Mouse (Mus musculus) liver, embryonic 15.5 days (tissue): ENCODE data around the gene Gad1. TPM values are rescaled to one million over a fixed set of nuclear protein-coding genes. Genes with fewer than 3 reads are reported as not detected.

Experiments
- ATAC-seq: fragments of 200-750 bp; cut with Nextera tagmentation; 2 replicates; pipeline ENCODE4 v1.8.0; 2017; ENCODE audit warnings: moderate number of reproducible peaks, mild to moderate bottlenecking, moderate library complexity; ENCODE audit not compliant: insufficient read depth
- H3K27ac ChIP-seq: fragments of 300-500 bp; sonication (generic); replicated peaks from 2 replicates; pipeline ENCODE4 v1.5.1; 2015; ENCODE audit warnings: mild to moderate bottlenecking, inconsistent platforms
- H3K27me3 ChIP-seq: fragments of 300-500 bp; sonication (generic); 2 replicates; pipeline ENCODE4 v1.6.1; 2015; ENCODE audit warnings: mild to moderate bottlenecking, inconsistent platforms
- H3K36me3 ChIP-seq: fragments of 300-500 bp; sonication (generic); replicated peaks from 2 replicates; pipeline ENCODE4 v1.6.1; 2015; ENCODE audit warnings: moderate library complexity, mild to moderate bottlenecking, inconsistent platforms
- H3K4me1 ChIP-seq: fragments of 300-500 bp; sonication (generic); replicated peaks from 2 replicates; pipeline ENCODE4 v1.6.1; 2015; ENCODE audit warnings: inconsistent platforms
- H3K4me2 ChIP-seq: fragments of 300-500 bp; sonication (generic); 2 replicates; pipeline ENCODE4 v1.6.1; 2015; ENCODE audit warnings: moderate library complexity, mild to moderate bottlenecking, inconsistent platforms
- H3K4me3 ChIP-seq: fragments of 300-500 bp; sonication (generic); replicated peaks from 2 replicates; pipeline ENCODE4 v1.5.1; 2015; ENCODE audit warnings: mild to moderate bottlenecking, inconsistent platforms
- H3K9ac ChIP-seq: fragments of 300-500 bp; sonication (generic); 2 replicates; pipeline ENCODE4 v1.6.1; 2015; ENCODE audit warnings: moderate library complexity, mild to moderate bottlenecking, inconsistent platforms
- H3K9me3 ChIP-seq: fragments of 300-500 bp; sonication (generic); replicated peaks from 2 replicates; pipeline ENCODE4 v1.6.1; 2016; ENCODE audit warnings: inconsistent platforms
- WGBS: fragments of 180-500 bp; shearing (Covaris S2); methylation state at CpG from one replicate; pipeline ENCODE4 v1.1.7; 2015; ENCODE audit warnings: mixed read lengths; ENCODE audit not compliant: insufficient replicate concordance; 5-methylcytosine and 5-hydroxymethylcytosine counted together
- polyA plus RNA-seq: library from polyadenylated mRNA; unstranded; fragments of >200 nt; fragmentation: Nextera tagmentation; extraction: Ambion mirVana; gene quantifications from 2 replicates; pipeline ENCODE4 v1.2.1, GENCODE M21; 2015

Gad1 gene
- polyA plus RNA-seq, 1 experiment from 2014 or later, result 0.08 TPM

DNA sequence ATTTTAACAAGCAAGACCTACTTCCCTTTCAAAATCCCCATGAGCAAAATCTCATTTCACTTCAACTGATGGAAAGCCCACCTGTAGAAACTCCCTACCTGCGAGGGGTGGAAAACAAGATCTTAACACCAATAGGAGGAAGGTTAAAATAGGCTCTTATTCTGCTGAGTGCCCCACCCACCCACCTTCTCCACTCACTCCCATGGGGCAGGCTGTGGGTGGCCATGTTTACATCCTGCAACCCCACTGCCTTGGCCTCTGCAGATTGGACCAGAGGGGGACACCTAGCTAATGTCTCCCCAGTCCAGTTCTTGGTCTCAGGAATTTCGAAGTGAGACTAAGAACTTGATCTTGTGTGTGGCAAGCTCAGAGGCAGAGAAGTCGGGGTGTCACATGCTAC lies 77.0 kb downstream of the Gad1 start:
- no peak for ATAC-seq

DNA sequence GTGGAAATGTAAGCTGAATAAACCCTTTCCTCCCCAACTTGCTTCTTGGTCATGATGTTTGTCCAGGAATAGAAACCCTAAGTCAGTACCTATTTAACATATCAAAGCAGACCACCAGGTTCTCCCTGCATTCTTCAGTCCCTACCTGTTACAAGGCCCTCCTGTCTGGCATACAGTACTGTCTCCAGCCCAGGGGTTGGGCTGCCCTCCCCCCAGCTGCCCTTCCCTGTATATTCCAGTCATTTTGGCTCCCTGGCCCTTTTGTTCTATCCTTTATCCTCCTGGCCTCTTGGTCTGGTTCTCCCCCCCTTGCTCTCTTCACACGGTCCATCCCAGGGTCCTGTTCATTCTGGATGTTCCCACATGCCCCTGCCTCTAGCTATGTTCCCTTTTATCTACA lies 78.4 kb downstream of the Gad1 start:
- H3K4me3 ChIP-seq, result no peak overlapping the region
- H3K27me3 ChIP-seq, result no peaks in the 10 kb centered on the region
- no peak overlapping the region for H3K4me2 ChIP-seq
- H3K36me3 ChIP-seq, result no peaks in the 10 kb centered on the region
- no peaks in the 10 kb centered on the region for H3K9me3 ChIP-seq
- H3K27ac ChIP-seq, result no peak overlapping the region
- H3K4me1 ChIP-seq, result no peaks in the 10 kb centered on the region
- H3K9ac ChIP-seq, result no peak overlapping the region
- ATAC-seq, result no peak
- WGBS, result 63% methylated on average over 1 of the region's 1 CpGs

More for the DNA sequence above, 77.0 kb downstream of the Gad1 start:
- Histone ChIP-seq H3K4me2 (no peak overlapping the region), H3K36me3 (no peaks in the 10 kb centered on the region), H3K4me3 (no peak overlapping the region), H3K9me3 (no peaks in the 10 kb centered on the region), H3K9ac (no peak overlapping the region), H3K27me3 (no peaks in the 10 kb centered on the region), H3K27ac (no peak overlapping the region), H3K4me1 (no peaks in the 10 kb centered on the region)
- 40% methylated on average over 3 of the region's 3 CpGs for WGBS

DNA sequence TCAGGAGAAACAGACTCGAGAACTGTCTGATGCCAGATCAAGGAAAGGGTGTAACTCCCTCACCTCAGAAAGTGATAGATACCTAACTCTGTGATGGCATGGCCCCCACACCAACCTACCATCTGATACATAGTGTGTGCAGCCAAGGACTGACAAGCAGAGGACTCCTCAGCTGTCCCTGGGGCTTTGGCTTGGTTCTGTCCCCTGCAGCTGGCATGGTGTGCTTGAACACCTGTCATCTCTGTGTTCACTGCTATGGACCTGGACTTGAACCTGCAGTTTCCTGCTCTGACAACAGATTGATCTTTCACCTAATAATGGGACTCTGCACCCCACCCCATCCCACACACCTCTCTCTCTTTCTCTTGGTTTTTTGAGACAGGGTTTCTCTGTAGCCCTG lies 79.5 kb downstream of the Gad1 start:
- Histone ChIP-seq H3K9ac (no peak overlapping the region), H3K9me3 (no peaks in the 10 kb centered on the region), H3K4me1 (no peaks in the 10 kb centered on the region), H3K36me3 (no peaks in the 10 kb centered on the region), H3K27me3 (no peaks in the 10 kb centered on the region), H3K4me2 (no peak overlapping the region), H3K4me3 (no peak overlapping the region), H3K27ac (no peak overlapping the region)
- no peak for ATAC-seq
- 63% methylated on average over 1 of the region's 1 CpGs for WGBS

DNA sequence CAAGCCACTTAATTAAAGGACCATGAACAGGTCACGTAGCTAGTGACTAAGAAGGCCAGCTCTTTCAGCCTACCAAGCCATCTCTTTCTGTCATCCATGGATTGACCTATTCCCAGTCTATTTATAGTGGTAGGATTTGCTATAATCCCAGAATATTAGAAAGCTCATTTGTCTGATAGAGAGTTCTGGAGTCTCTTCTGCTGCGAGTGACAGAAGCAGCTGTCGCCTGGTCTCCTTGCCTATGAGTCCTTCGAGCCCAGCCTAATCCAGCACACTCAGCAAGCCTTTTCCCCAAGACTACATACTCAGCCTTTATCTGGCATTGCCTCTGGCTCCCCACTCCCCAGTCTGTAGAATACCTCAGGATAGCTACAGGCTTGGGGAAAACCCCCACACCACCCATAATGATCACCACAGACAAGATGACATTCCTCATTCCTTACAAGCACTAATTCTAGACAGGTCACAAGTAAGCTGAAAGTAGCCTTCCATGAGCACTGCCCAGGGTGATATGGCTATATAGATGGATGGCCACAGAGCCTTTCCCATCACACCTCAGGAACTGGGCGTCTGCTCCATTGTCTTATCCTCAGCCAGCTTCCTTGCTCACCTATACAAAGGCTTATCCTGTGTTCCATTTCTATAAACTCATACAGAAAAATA lies 81.3 kb downstream of the Gad1 start:
- H3K9ac ChIP-seq, result no peak overlapping the region
- no peaks in the 10 kb centered on the region for H3K4me1 ChIP-seq
- no peak for ATAC-seq
- WGBS, result 66% methylated on average over 5 of the region's 5 CpGs
- no peak overlapping the region for H3K27ac ChIP-seq
- H3K4me2 ChIP-seq, result no peak overlapping the region
- H3K27me3 ChIP-seq, result no peaks in the 10 kb centered on the region
- H3K4me3 ChIP-seq, result no peak overlapping the region
- H3K36me3 ChIP-seq, result no peaks in the 10 kb centered on the region
- H3K9me3 ChIP-seq, result no peaks in the 10 kb centered on the region

DNA sequence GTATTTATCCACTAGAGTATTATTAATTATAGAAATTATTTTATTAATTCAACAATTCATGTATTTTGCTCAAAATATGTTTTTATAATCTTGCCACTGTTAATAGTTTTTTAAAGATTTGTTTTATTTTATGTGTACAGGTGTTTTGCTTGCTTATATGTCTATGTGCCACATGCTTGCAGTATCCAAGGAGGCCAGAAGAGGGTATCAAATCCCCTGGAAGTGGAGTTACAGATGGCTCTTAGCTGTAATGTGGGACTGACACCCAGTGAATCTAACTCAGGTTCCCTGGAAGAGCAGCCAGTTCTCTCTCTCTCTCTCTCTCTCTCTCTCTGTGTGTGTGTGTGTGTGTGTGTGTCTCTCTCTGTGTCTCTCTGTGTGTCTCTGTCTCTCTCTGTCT lies 88.1 kb downstream of the Gad1 start:
- H3K4me1 ChIP-seq, result no peaks in the 10 kb centered on the region
- no peak overlapping the region for H3K4me3 ChIP-seq
- ATAC-seq, result no peak
- H3K27me3 ChIP-seq, result no peaks in the 10 kb centered on the region
- H3K9me3 ChIP-seq, result no peaks in the 10 kb centered on the region
- H3K36me3 ChIP-seq, result no peaks in the 10 kb centered on the region
- no peak overlapping the region for H3K9ac ChIP-seq
- H3K27ac ChIP-seq, result no peak overlapping the region
- H3K4me2 ChIP-seq, result no peak overlapping the region

DNA sequence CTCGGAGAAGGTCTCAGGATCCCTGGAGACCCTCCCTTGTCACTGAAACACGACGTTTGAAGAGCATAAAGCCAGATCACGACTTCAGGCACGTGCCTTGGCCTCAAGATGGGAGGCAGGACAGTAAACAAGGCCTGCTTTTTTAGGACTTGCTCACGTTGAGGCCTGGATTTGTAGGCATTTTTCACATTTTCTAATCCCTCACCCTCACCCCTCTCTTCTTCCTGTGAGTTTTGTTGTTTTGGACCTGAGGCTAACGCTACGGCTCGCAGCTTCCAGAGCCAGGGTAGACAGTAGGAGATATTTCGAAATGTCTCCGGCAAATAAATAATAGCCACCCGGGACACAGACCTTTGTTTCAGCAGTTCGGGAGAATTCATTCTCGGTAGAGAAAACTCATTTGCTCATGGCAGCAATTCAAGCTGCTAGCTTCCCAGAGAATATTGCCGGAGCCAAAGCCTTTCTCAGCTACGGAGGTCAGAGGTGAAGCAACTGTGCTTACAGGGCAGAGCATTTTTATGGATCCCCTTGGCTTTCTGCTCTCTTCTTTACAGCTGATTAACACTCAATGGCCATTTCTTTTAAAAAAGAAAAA lies 90.2 kb downstream of the Gad1 start:
- Histone ChIP-seq H3K9me3 (no peaks in the 10 kb centered on the region), H3K9ac (no peak overlapping the region), H3K4me3 (no peak overlapping the region), H3K27me3 (no peaks in the 10 kb centered on the region), H3K4me2 (no peak overlapping the region), H3K27ac (no peak overlapping the region), H3K36me3 (no peaks in the 10 kb centered on the region), H3K4me1 (no peaks in the 10 kb centered on the region)
- no peak for ATAC-seq
- 64% methylated on average over 16 of the region's 16 CpGs for WGBS

DNA sequence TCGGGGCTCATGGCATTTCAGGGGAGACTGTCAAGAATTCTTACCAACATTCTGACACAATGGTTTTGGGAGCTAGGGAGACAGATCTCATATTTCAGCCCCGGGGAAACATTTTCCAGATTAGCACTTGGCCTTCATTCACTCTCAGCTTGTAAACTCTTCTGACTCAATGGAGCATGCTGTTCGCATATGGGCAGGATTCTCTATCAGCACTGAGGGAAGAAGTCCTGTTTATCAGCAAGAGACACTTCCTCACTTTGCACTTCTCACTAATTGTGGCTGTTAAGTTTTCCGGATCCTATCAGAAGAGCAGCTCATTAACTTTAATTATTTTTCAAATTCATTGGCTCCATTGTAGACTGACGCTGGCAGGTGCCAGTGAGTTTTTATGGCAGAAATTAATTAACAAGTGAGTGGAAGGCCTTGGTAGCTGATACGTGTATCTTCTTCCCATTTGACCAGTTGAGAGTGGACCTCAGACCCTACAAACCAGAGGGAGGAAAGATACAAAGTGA lies 92.5 kb downstream of the Gad1 start:
- Histone ChIP-seq H3K4me2 (no peak overlapping the region), H3K9me3 (no peaks in the 10 kb centered on the region), H3K4me3 (no peak overlapping the region), H3K36me3 (no peaks in the 10 kb centered on the region), H3K27me3 (no peaks in the 10 kb centered on the region), H3K9ac (no peak overlapping the region), H3K4me1 (no peaks in the 10 kb centered on the region), H3K27ac (no peak overlapping the region)
- WGBS, result 49% methylated on average over 6 of the region's 6 CpGs
- no peak for ATAC-seq

DNA sequence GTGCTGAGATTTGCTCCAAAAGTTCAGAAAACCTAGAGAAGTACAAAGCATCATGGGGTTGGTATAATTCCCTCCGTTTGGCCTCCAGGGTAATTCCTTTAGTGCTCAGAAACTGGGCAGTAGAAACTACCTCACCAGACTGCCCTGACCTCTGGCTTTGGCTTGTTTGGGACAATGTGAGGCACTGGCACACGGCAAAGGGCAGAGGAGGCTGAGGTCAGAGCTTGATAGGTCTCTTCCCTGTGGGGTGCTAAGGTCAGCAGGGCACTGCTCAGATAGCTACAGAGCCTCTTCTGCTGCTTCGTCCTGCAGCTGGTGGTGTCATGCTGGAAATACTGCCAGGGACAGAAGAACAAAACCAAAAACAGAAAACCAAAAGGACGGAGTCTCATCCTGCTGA lies 94.8 kb downstream of the Gad1 start:
- H3K36me3 ChIP-seq, result no peaks in the 10 kb centered on the region
- no peak for ATAC-seq
- 0 out of 2 replicates have a peak, but pooled peaks cover 5% of the 10 kb centered on the region for H3K4me1 ChIP-seq
- H3K4me2 ChIP-seq, result no peak overlapping the region
- no peak overlapping the region for H3K9ac ChIP-seq
- H3K9me3 ChIP-seq, result no peaks in the 10 kb centered on the region
- no peaks in the 10 kb centered on the region for H3K27me3 ChIP-seq
- no peak overlapping the region for H3K27ac ChIP-seq
- H3K4me3 ChIP-seq, result no peak overlapping the region
- WGBS, result 43% methylated on average over 4 of the region's 4 CpGs

DNA sequence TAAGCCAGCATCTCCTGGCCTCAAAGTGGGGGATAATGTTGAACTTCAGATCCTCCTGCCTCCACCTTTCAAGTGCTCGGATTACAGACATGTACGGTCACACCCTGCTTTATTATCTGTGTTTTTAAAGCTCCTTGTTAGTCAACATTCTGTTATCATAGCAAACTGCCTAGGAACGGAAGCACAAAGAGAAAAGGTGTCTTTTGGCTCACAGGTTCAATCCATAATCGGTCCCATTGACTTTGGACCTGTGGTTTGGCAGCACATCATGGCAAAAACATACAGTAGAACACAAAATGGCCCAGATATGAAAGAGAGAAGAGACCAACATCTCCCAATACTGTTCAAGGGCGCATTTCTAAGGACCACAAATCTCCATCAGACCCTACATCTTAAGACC lies 95.4 kb downstream of the Gad1 start:
- Histone ChIP-seq H3K4me3 (no peak overlapping the region), H3K27me3 (no peaks in the 10 kb centered on the region), H3K36me3 (no peaks in the 10 kb centered on the region), H3K9me3 (no peaks in the 10 kb centered on the region), H3K4me1 (0 out of 2 replicates have a peak, but pooled peaks cover 5% of the 10 kb centered on the region), H3K4me2 (no peak overlapping the region), H3K9ac (no peak overlapping the region), H3K27ac (no peak overlapping the region)
- ATAC-seq, result no peak
- WGBS, result 64% methylated on average over 5 of the region's 5 CpGs

DNA sequence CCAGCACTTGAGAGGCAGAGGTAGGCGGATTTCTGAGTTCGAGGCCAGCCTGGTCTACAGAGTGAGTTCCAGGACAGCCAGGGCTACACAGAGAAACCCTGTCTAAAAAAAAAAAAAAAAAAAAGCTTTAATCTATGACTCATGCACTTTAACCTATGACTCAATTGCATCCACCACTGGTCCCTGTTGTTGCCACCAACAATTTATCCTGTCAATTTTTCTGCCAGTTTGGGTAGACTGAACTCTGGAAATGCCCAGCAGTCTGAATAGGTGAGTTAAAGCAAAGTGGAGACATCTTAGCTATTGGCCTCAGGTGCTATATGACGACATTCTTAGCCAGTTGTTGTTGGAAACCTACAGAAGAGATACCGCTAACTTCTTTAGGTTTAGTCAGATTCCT lies 96.6 kb downstream of the Gad1 start:
- no peaks in the 10 kb centered on the region for H3K9me3 ChIP-seq
- no peak overlapping the region for H3K27ac ChIP-seq
- H3K4me3 ChIP-seq, result no peak overlapping the region
- ATAC-seq, result no peak
- 64% methylated on average over 4 of the region's 4 CpGs for WGBS
- 0 out of 2 replicates have a peak, but pooled peaks cover 5% of the 10 kb centered on the region for H3K4me1 ChIP-seq
- H3K4me2 ChIP-seq, result no peak overlapping the region
- H3K27me3 ChIP-seq, result no peaks in the 10 kb centered on the region
- H3K9ac ChIP-seq, result no peak overlapping the region
- no peaks in the 10 kb centered on the region for H3K36me3 ChIP-seq
